Mouse (Mus musculus) spleen, adult 2 months (tissue): ENCODE results near the gene Dxo. TPM values are rescaled to one million over a fixed set of nuclear protein-coding genes. Genes with fewer than 3 reads are reported as not detected.
"Not testable (repeated sequence)": the region's sequence is repeated elsewhere in the genome, so short reads cannot be mapped to it uniquely, and the experiment has no call there.

Experiments used
- DNase-seq, 2 experiments: peaks; one replicate each; pipeline versions ENCODE4 v3.0.0 to v3.0.0-alpha.2; 2012 to 2021; ENCODE audit warnings: low spot score in 2 of 2, low read depth in 1 of 2
- H3K27ac ChIP-seq: fragments of 200-500 bp; 2 replicates; pipeline ENCODE4 v1.5.1; 2012; ENCODE audit warnings: low read length, inconsistent platforms; ENCODE audit not compliant: insufficient read depth
- H3K27me3 ChIP-seq: fragments of 200-500 bp; 2 replicates; pipeline ENCODE4 v1.6.1; 2012; ENCODE audit warnings: mild to moderate bottlenecking, moderate library complexity, low read length, inconsistent platforms; ENCODE audit not compliant: control insufficient read depth, insufficient read depth
- H3K36me3 ChIP-seq: fragments of 200-500 bp; 2 replicates; pipeline ENCODE4 v1.6.1; 2012; ENCODE audit warnings: mild to moderate bottlenecking, low read length, inconsistent platforms; ENCODE audit not compliant: control insufficient read depth, insufficient read depth
- H3K4me1 ChIP-seq: fragments of 200-500 bp; 2 replicates; pipeline ENCODE4 v1.6.1; 2011; ENCODE audit warnings: inconsistent platforms; ENCODE audit not compliant: control insufficient read depth, insufficient read depth, insufficient read length
- H3K4me3 ChIP-seq: fragments of 200-500 bp; 2 replicates; pipeline ENCODE4 v1.5.1; 2011; ENCODE audit warnings: mild to moderate bottlenecking, inconsistent platforms; ENCODE audit not compliant: insufficient read depth, insufficient read length; ENCODE audit errors: extremely low read depth
- CTCF ChIP-seq: fragments of 200-500 bp; IDR thresholded peaks from 2 replicates; pipeline ENCODE4 v1.5.1; 2011; ENCODE audit warnings: mild to moderate bottlenecking, inconsistent platforms; ENCODE audit not compliant: insufficient read depth, insufficient read length, insufficient replicate concordance; ENCODE audit errors: extremely low read depth
- POLR2A ChIP-seq: fragments of 200-500 bp; IDR thresholded peaks from 2 replicates; pipeline ENCODE4 v1.6.1; 2011; ENCODE audit warnings: low read depth, low read length, inconsistent platforms
- WGBS: fragments of 180-500 bp; shearing (Covaris S2); methylation state at CpG from one replicate; pipeline ENCODE4 v1.1.7; 2018; 5-methylcytosine and 5-hydroxymethylcytosine counted together
- polyA plus RNA-seq: library from polyadenylated mRNA; depleted of rRNA; stranded (reverse); fragments of >200 nt; gene quantifications from 2 replicates; pipeline ENCODE4 v1.2.3, GENCODE M21; 2012

The Dxo gene
- polyA plus RNA-seq, 1 experiment = 54.2 TPM

DNA sequence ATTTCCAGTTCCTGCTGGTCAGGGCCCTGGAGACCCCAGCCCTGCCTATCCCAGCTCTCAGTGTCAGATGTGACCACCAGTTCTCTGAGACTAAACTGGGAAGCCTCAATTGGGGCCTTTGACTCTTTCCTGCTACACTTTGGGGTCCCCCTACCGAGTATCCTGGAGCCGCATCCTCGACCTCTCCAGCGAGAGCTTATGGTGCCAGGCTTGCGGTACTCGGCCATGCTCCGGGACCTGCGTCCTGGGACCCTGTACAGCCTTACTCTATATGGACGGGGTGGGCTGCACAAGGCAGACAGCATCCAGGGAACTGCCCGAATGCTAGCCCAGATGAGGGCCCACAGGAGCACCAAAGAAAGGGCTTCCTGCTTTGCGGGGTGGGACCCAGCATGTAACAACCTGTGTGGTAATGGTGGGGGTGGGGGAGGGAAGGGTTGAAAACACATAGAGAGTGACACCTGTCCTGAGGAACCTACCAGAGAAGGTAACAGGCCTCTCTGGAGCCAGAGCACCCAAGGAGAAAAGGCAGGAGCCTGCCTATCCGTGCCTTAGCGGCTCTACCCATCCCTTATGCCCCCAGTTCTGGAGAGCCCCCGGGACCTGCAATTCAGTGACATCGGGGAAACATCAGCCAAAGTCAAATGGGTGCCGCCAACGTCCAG is 37.8 kb upstream of the Dxo start:
- DNase-seq = no peak
- Histone ChIP-seq H3K27me3 (no peaks in the 10 kb centered on the region), H3K27ac (no peak overlapping the region), H3K36me3 (no peaks in the 10 kb centered on the region), H3K4me3 (no peak overlapping the region), H3K4me1 (no peaks in the 10 kb centered on the region)
- no peak for TF ChIP-seq CTCF
- WGBS = 95% methylated on average over 17 of the region's 17 CpGs

- Histone ChIP-seq H3K27ac (no peak overlapping the region), H3K4me1 (no peaks in the 10 kb centered on the region), H3K27me3 (no peaks in the 10 kb centered on the region), H3K4me3 (no peak overlapping the region), H3K36me3 (no peaks in the 10 kb centered on the region)
- 88% methylated on average over 4 of the region's 4 CpGs for WGBS
- TF ChIP-seq POLR2A (no peak), CTCF (no peak)
- DNase-seq = no peak
Observed at GRCm38 (mm10) chr17:34799531-34799925, 37.3 kb upstream of the Dxo start.

GRCm38 (mm10) chr17:34800781-34801305 is 36.0 kb upstream of the Dxo start:
- DNase-seq, H3K4me1 ChIP-seq, H3K36me3 ChIP-seq, H3K4me3 ChIP-seq, H3K27ac ChIP-seq, H3K27me3 ChIP-seq: not testable (repeated sequence)
- 87% methylated on average over 16 of the region's 16 CpGs for WGBS

GRCm38 (mm10) chr17:34802756-34803155 is 34.1 kb upstream of the Dxo start:
- not testable (repeated sequence) for H3K27me3 ChIP-seq, H3K27ac ChIP-seq, H3K36me3 ChIP-seq, DNase-seq, H3K4me3 ChIP-seq, H3K4me1 ChIP-seq
- 87% methylated on average over 9 of the region's 9 CpGs for WGBS

- not testable (repeated sequence) for H3K27me3 ChIP-seq, H3K4me3 ChIP-seq, H3K4me1 ChIP-seq, H3K36me3 ChIP-seq, DNase-seq, H3K27ac ChIP-seq
- WGBS = 87% methylated on average over 6 of the region's 6 CpGs
Observed at GRCm38 (mm10) chr17:34803367-34803766, 33.5 kb upstream of the Dxo start.

GRCm38 (mm10) chr17:34804301-34804700 is 32.5 kb upstream of the Dxo start, which contains the start of gene Cyp21a1:
Cyp21a1 (minus strand) TSS chr17:34804561.
- not testable (repeated sequence) for H3K4me3 ChIP-seq, H3K27ac ChIP-seq, H3K27me3 ChIP-seq, H3K4me1 ChIP-seq, DNase-seq, H3K36me3 ChIP-seq
- WGBS = 81% methylated on average over 2 of the region's 6 CpGs

GRCm38 (mm10) chr17:34804871-34805562 is 31.8 kb upstream of the Dxo start:
- H3K27me3 ChIP-seq = no peaks in the 10 kb centered on the region
- 79% methylated on average over 6 of the region's 6 CpGs for WGBS
- H3K4me1 ChIP-seq = no peaks in the 10 kb centered on the region
- TF ChIP-seq POLR2A = no peak
- peak; percentile 8; the same call in 1 of the 2 replicates for TF ChIP-seq CTCF
- no peak for DNase-seq
- no peaks in the 10 kb centered on the region for H3K36me3 ChIP-seq
- no peak overlapping the region for H3K4me3 ChIP-seq
- no peak overlapping the region for H3K27ac ChIP-seq
